ENCODE assay signal across 1 mouse cellular context in the genomic region with DNA sequence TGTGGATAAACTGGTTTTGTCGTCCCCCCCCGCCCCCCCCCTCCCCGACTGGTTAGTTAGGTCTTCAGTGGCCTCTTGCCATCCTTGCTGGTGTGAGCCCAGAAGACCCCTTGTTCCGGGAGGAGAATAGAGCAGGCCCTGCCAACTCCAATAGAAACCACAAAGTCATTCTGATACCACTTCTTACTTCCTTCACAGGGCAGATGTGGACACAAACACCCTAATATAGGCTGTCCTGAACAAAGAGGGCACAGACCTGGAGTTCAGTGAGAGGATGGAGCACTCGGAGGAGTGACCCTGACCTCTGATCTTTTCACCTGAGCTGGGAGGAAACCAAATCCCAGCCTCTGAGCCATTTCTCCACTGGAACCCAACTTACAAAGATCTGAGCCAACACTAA.
TF ChIP-seq lines count a peak whose summit lies in the region.

No protein-coding gene starts in this region.

TF ChIP-seq in CH12.LX, 34 proteins besides CTCF, POLR2A, EP300 and RAD21 (continued from another document):
- no peak for TF ChIP-seq USF1 (IDR thresholded peaks at IDR 0.05; ENCODE audit: low read depth, low read length)
- 0 out of 2 replicates have a peak, but pooled peaks have one; percentile 14 for TF ChIP-seq BHLHE40 (IDR thresholded peaks at IDR 0.05; ENCODE audit: low read depth, low read length)
- TF ChIP-seq SMC3 (IDR thresholded peaks at IDR 0.05; ENCODE audit: low read depth, low read length) = no peak
- TF ChIP-seq MYC (IDR thresholded peaks at IDR 0.05; ENCODE audit: low read depth, low read length) = no peak
- TF ChIP-seq CHD2 (IDR thresholded peaks at IDR 0.05; ENCODE audit: low read length) = no peak
- TF ChIP-seq HCFC1 (IDR thresholded peaks at IDR 0.05; ENCODE audit: low read depth, low read length) = no peak
- TF ChIP-seq NELFE (IDR thresholded peaks at IDR 0.05; ENCODE audit: low read depth, low read length) = no peak
- peak; percentile 61; the same call in 1 of the 2 replicates for TF ChIP-seq IRF4 (IDR thresholded peaks at IDR 0.05; ENCODE audit: low read depth, low read length)
- no peak for TF ChIP-seq MAFK (IDR thresholded peaks at IDR 0.05; ENCODE audit: insufficient replicate concordance, low read length)
- TF ChIP-seq MAX (IDR thresholded peaks at IDR 0.05; ENCODE audit: low read length) = no peak
- no peak for TF ChIP-seq MXI1 (IDR thresholded peaks at IDR 0.05; ENCODE audit: low read depth, low read length)
- peak; percentile 56; the same call in 1 of the 2 replicates for TF ChIP-seq MEF2A (IDR thresholded peaks at IDR 0.05; ENCODE audit: borderline replicate concordance, low read depth, low read length)
- no peak for TF ChIP-seq RCOR1 (conservative IDR thresholded peaks at IDR 0.05; ENCODE audit: low read depth, low read length)
- 0 out of 2 replicates have a peak, but pooled peaks have one; percentile 32 for TF ChIP-seq TCF12 (IDR thresholded peaks at IDR 0.05; ENCODE audit: low read depth, low read length)
